Mouse (Mus musculus) gastrocnemius, postnatal 25 days (tissue): ENCODE data around the gene Hist1h2be. TPM values are rescaled to one million over a fixed set of nuclear protein-coding genes. Genes with fewer than 3 reads are reported as not detected.

ENCODE experiments used
- microRNA-seq, 2 experiments: library from miRNA; unstranded; fragments of <30 nt; microRNA quantifications; one replicate each; pipeline ENCODE4 v1.2.0; 2021; ENCODE audit warnings: borderline replicate concordance in 2 of 2
- total RNA-seq, 2 experiments: library from RNA; stranded (reverse); gene quantifications; 1 replicate in 1 of 2; 2 replicates in 1 of 2; pipeline ENCODE4 v1.2.3; 2021

Gene Hist1h2be
- total RNA-seq, 2 experiments from 2014 or later: 18.0 to 18.2 TPM

Small RNA genes within 50 kb of the gene (microRNA-seq; reads per million reads assigned to microRNA genes)
- gene Gm44297: 0 reads per million in 2 experiments
- 0 reads per million in 2 experiments for gene Gm44359
- 0 reads per million in 2 experiments for gene Gm44394

Other genes with a start within 250 kb of the Hist1h2be start
- gene Abt1, start 197.3 kb downstream of the Hist1h2be start, total RNA-seq: 1 to 10 TPM; 2.9 to 3.7 TPM
- not detected for gene Btn1a1, start 155.2 kb downstream of the Hist1h2be start, total RNA-seq
- gene Btn2a2, start 132.3 kb downstream of the Hist1h2be start, total RNA-seq: not detected
- 100 to 1,000 TPM; 156 to 160 TPM for gene Hist1h4h, start 90.1 kb downstream of the Hist1h2be start, total RNA-seq
- gene Hist1h2af, start 87.2 kb downstream of the Hist1h2be start, total RNA-seq: 10 to 100 TPM in 1 of 2 experiments, 1 to 10 TPM in 1; 9.5 to 14.9 TPM
- gene Hist1h3g, start 85.7 kb downstream of the Hist1h2be start, total RNA-seq: 1 to 10 TPM; 2.0 to 3.9 TPM
- gene Hist1h2bh, start 77.7 kb downstream of the Hist1h2be start, total RNA-seq: 1 to 10 TPM in 1 of 2 experiments, under 1 TPM in 1; 0.90 to 1.7 TPM
- 1 to 10 TPM; 5.0 to 6.6 TPM for gene Hist1h3f, start 77.1 kb downstream of the Hist1h2be start, total RNA-seq
- 10 to 100 TPM; 15.2 to 26.3 TPM for gene Hist1h4f, start 69.5 kb downstream of the Hist1h2be start, total RNA-seq
- 1 to 10 TPM; 1.2 to 2.3 TPM for gene Hist1h1d, start 67.9 kb downstream of the Hist1h2be start, total RNA-seq
- 10 to 100 TPM; 11.7 to 13.0 TPM for gene Hist1h3e, start 58.8 kb downstream of the Hist1h2be start, total RNA-seq
- 1 to 10 TPM in 1 of 2 experiments, under 1 TPM in 1; 0.54 to 2.5 TPM for gene Hist1h2ae, start 49.9 kb downstream of the Hist1h2be start, total RNA-seq
- 10 to 100 TPM; 24.4 to 24.5 TPM for gene Hist1h2bg, start 49.7 kb downstream of the Hist1h2be start, total RNA-seq
- gene Hist1h2bf, start 46.9 kb downstream of the Hist1h2be start, total RNA-seq: 10 to 100 TPM; 10.4 TPM
- gene Hist1h2ad, start 46.7 kb downstream of the Hist1h2be start, total RNA-seq: 1 to 10 TPM; 1.5 to 5.5 TPM
- 1 to 10 TPM; 3.4 to 3.8 TPM for gene Hist1h3d, start 45.4 kb downstream of the Hist1h2be start, total RNA-seq
- gene Hist1h4d, start 39.5 kb downstream of the Hist1h2be start, total RNA-seq: 10 to 100 TPM; 35.7 to 38.0 TPM
- gene Hist1h1e, start 1.4 kb upstream of the Hist1h2be start, total RNA-seq: 10 to 100 TPM; 40.0 to 45.3 TPM
- 1 to 10 TPM in 1 of 2 experiments, under 1 TPM in 1; 0.84 to 2.0 TPM for gene Hist1h2ac, start 62.8 kb upstream of the Hist1h2be start, total RNA-seq
- 10 to 100 TPM; 67.0 to 81.6 TPM for gene Hist1h2bc, start 63.1 kb upstream of the Hist1h2be start, total RNA-seq
- gene Hist1h1t, start 74.7 kb upstream of the Hist1h2be start, total RNA-seq: not detected
- 10 to 100 TPM; 53.1 to 63.8 TPM for gene Hist1h4c, start 77.3 kb upstream of the Hist1h2be start, total RNA-seq
- 10 to 100 TPM; 14.7 to 24.7 TPM for gene Hfe, start 89.7 kb upstream of the Hist1h2be start, total RNA-seq
- gene Hist1h1c, start 117.7 kb upstream of the Hist1h2be start, total RNA-seq: 100 to 1,000 TPM; 156 to 159 TPM
- 1 to 10 TPM; 5.0 to 7.1 TPM for gene Hist1h3c, start 124.5 kb upstream of the Hist1h2be start, total RNA-seq
- 10 to 100 TPM in 1 of 2 experiments, 1 to 10 TPM in 1; 5.9 to 10.7 TPM for gene Hist1h2bb, start 125.6 kb upstream of the Hist1h2be start, total RNA-seq
- 10 to 100 TPM in 1 of 2 experiments, 1 to 10 TPM in 1; 9.5 to 11.0 TPM for gene Hist1h2ab, start 130.0 kb upstream of the Hist1h2be start, total RNA-seq
- 10 to 100 TPM in 1 of 2 experiments, 1 to 10 TPM in 1; 9.6 to 17.3 TPM for gene Hist1h3b, start 131.1 kb upstream of the Hist1h2be start, total RNA-seq
- 10 to 100 TPM in 1 of 2 experiments, 1 to 10 TPM in 1; 8.6 to 18.2 TPM for gene Hist1h4b, start 135.9 kb upstream of the Hist1h2be start, total RNA-seq
- 10 to 100 TPM in 1 of 2 experiments, 1 to 10 TPM in 1; 8.0 to 13.6 TPM for gene Hist1h4a, start 140.1 kb upstream of the Hist1h2be start, total RNA-seq
- 10 to 100 TPM; 10.2 to 14.0 TPM for gene Hist1h3a, start 141.3 kb upstream of the Hist1h2be start, total RNA-seq
- 1 to 10 TPM; 5.3 to 7.9 TPM for gene Hist1h1a, start 142.5 kb upstream of the Hist1h2be start, total RNA-seq
- gene Trim38, start 148.8 kb upstream of the Hist1h2be start, total RNA-seq: not detected
- not detected for gene Slc17a2, start 185.9 kb upstream of the Hist1h2be start, total RNA-seq
- gene Slc17a3, start 218.3 kb upstream of the Hist1h2be start, total RNA-seq: not detected
- gene Slc17a1, start 246.6 kb upstream of the Hist1h2be start, total RNA-seq: not detected